Mouse (Mus musculus) CH12.LX (cell line): ENCODE results near the gene Il17ra. TPM values are rescaled to one million over a fixed set of nuclear protein-coding genes. Genes with fewer than 3 reads are reported as not detected.
A peak's percentile ranks its signal among the peaks of the same experiment; 100 is the strongest.

Source experiments
- DNase-seq: peaks from one replicate; pipeline ENCODE4 v3.0.0-alpha.2; 2013; ENCODE audit errors: extremely low read depth
- H3K27ac ChIP-seq: 2 replicates; pipeline ENCODE4 v1.5.1; 2012; ENCODE audit warnings: low read depth, mild to moderate bottlenecking, control low read depth, moderate library complexity; ENCODE audit not compliant: insufficient read depth
- H3K27me3 ChIP-seq: replicated peaks from 2 replicates; pipeline ENCODE3; 2012; ENCODE audit warnings: inconsistent platforms
- H3K36me3 ChIP-seq, 2 experiments: replicated peaks in 1 of 2; 2 replicates each; pipeline versions ENCODE3 to v1.6.1; 2012; ENCODE audit warnings: inconsistent platforms in 1 of 2, low read length in 1 of 2, mild to moderate bottlenecking in 1 of 2, mixed read lengths in 1 of 2, moderate library complexity in 1 of 2; ENCODE audit not compliant: control insufficient read depth in 1 of 2, insufficient read depth in 1 of 2
- H3K4me1 ChIP-seq, 2 experiments: 2 replicates each; pipeline ENCODE4 v1.6.1; 2012; ENCODE audit warnings: inconsistent platforms in 1 of 2, moderate library complexity in 1 of 2; ENCODE audit not compliant: insufficient read depth in 2 of 2, control insufficient read depth in 1 of 2
- H3K4me2 ChIP-seq: 2 replicates; pipeline ENCODE4 v1.6.1; 2012; ENCODE audit warnings: low read depth, mild to moderate bottlenecking, control low read depth; ENCODE audit not compliant: poor library complexity, insufficient read depth, severe bottlenecking
- H3K4me3 ChIP-seq, 3 experiments: fragments of 150-350 bp in 1 of 3; sonication (generic) in 1 of 3; replicated peaks in 1 of 3; 2 replicates each; pipeline versions ENCODE3 to v1.5.1; 2011 to 2012; ENCODE audit warnings: low read depth in 2 of 3, low read length in 2 of 3, mild to moderate bottlenecking in 2 of 3, moderate library complexity in 2 of 3, control low read depth in 1 of 3, improper control_type of control experiment in 1 of 3, inconsistent platforms in 1 of 3, mixed read lengths in 1 of 3; ENCODE audit not compliant: poor library complexity in 1 of 3
- H3K79me2 ChIP-seq: replicated peaks from 2 replicates; pipeline ENCODE4 v1.6.1; 2012; ENCODE audit warnings: mild to moderate bottlenecking, moderate library complexity; ENCODE audit not compliant: control insufficient read depth, poor library complexity, insufficient read depth, severe bottlenecking; ENCODE audit errors: extremely low read depth
- H3K9ac ChIP-seq: 2 replicates; pipeline ENCODE4 v1.6.1; 2012; ENCODE audit warnings: low read depth, mild to moderate bottlenecking, control low read depth, moderate library complexity; ENCODE audit not compliant: insufficient read depth
- H3K9me3 ChIP-seq: replicated peaks from 2 replicates; pipeline ENCODE3; 2012; ENCODE audit warnings: low read length, inconsistent platforms, mixed read lengths
- BHLHE40 ChIP-seq: IDR thresholded peaks from 2 replicates; pipeline ENCODE4 v1.6.1; 2011; ENCODE audit warnings: mild to moderate bottlenecking, low read depth, low read length, improper control_type of control experiment
- CTCF ChIP-seq, 2 experiments: IDR thresholded peaks in 1 of 2; conservative IDR thresholded peaks in 1 of 2; 2 replicates each; pipeline ENCODE4 v1.5.1; 2011 to 2012; ENCODE audit warnings: low read depth in 2 of 2, low read length in 2 of 2, improper control_type of control experiment in 1 of 2, inconsistent platforms in 1 of 2, mild to moderate bottlenecking in 1 of 2, moderate library complexity in 1 of 2
- JUN ChIP-seq: IDR thresholded peaks from 2 replicates; pipeline ENCODE4 v1.6.1; 2011; ENCODE audit warnings: low read depth, mild to moderate bottlenecking, low read length, improper control_type of control experiment, moderate library complexity; ENCODE audit not compliant: insufficient read depth
- MAX ChIP-seq: IDR thresholded peaks from 2 replicates; pipeline ENCODE4 v1.6.1; 2011; ENCODE audit warnings: low read length, improper control_type of control experiment
- MXI1 ChIP-seq: IDR thresholded peaks from 2 replicates; pipeline ENCODE4 v1.6.1; 2011; ENCODE audit warnings: mild to moderate bottlenecking, low read depth, low read length, improper control_type of control experiment
- NRF1 ChIP-seq: IDR thresholded peaks from 2 replicates; pipeline ENCODE4 v1.6.1; 2014; ENCODE audit warnings: low read depth, mild to moderate bottlenecking, inconsistent platforms, low read length, improper control_type of control experiment, moderate library complexity
- RCOR1 ChIP-seq: conservative IDR thresholded peaks from 2 replicates; pipeline ENCODE4 v1.6.1; 2012; ENCODE audit warnings: low read depth, mild to moderate bottlenecking, inconsistent platforms, low read length, improper control_type of control experiment
- SIN3A ChIP-seq: IDR thresholded peaks from 2 replicates; pipeline ENCODE4 v1.6.1; 2012; ENCODE audit warnings: low read length, improper control_type of control experiment, inconsistent platforms
- TCF12 ChIP-seq: IDR thresholded peaks from 2 replicates; pipeline ENCODE4 v1.6.1; 2014; ENCODE audit warnings: low read depth, mild to moderate bottlenecking, inconsistent platforms, low read length, improper control_type of control experiment
- UBTF ChIP-seq: IDR thresholded peaks from 2 replicates; pipeline ENCODE4 v1.6.1; 2012; ENCODE audit warnings: low read depth, mild to moderate bottlenecking, inconsistent platforms, low read length, improper control_type of control experiment, moderate library complexity
- ZKSCAN1 ChIP-seq: IDR thresholded peaks from 2 replicates; pipeline ENCODE4 v1.6.1; 2012; ENCODE audit warnings: low read depth, inconsistent platforms, low read length, improper control_type of control experiment, borderline replicate concordance
- dilution Hi-C: fragments of 300-500 bp; cut with MboI; formaldehyde crosslinking; loops from 2 replicates; pipeline ENCODE4 v1.14.3; 2020; ENCODE audit warnings: low sequenced_read_pairs; ENCODE audit not compliant: extremely low pct_unique_long_range_greater_than_20kb, extremely low pct_ligation_motif_present
- in situ Hi-C: fragments of 300-500 bp; cut with MboI; formaldehyde crosslinking; loops from 3 replicates; pipeline ENCODE4 v1.14.3; 2019; ENCODE audit warnings: low sequenced_read_pairs, low pct_ligation_motif_present, low pct_unique_long_range_greater_than_20kb, mixed read lengths
- polyA plus RNA-seq: library from polyadenylated mRNA; unstranded; fragments of >175 nt; gene quantifications from 2 replicates; pipeline ENCODE4 v1.2.1, GENCODE M21; 2012; ENCODE audit warnings: low read depth; ENCODE audit not compliant: insufficient read length
- total RNA-seq, 2 experiments: library from RNA; depleted of rRNA; stranded (reverse); fragments of 300-350 nt in 1 of 2; fragments of >200 nt in 1 of 2; gene quantifications; 2 replicates each; pipeline ENCODE4 v1.2.3; 2012 to 2014

Il17ra gene
- total and polyA plus RNA-seq, 3 experiments = 13.6 to 23.9 (median 14.0) TPM

DNA sequence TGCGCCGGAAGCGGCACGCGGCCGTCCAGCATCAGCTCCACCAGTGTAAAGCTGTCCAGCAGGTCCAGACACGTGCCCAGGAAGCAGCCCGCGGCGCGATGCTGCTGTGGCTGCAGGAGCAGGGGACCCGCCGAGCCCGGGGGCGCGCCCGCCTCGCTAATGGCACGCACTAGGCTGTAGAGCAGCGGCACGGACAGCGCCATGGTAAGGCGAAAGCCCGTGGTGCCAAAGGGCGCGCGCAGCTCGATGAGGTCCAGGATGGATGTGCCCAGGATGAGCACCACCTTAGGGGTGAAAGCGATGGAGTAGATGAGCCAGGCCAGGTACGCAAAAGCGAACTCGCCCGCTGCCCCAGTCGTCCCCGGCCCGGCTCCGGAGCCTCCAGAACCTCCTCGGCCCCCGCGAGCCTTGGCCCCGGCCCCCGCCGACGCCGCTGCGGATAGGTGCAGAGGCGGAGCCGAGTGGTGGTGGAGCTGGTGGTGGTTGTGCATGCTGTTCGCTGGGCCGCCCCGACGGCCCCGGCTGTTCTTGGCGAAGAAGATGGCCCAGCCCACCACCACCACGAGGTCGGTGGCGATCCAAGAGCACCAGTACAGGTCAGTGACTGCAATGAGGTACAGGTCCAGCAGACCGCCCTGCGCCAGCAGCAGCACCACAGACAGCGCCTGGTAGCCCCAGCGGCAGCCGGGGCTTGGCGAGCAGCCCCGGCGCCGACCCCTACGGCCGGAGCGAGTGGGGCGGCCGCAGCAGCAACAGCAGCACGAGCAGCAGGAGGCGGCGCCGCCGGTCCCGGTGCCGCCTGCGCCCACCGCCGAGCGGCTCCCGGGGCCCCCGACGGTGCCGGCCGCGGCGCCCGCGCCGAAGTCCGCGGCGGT lies 29.7 kb downstream of the Il17ra start:
- Histone ChIP-seq H3K79me2 (no peaks in the 10 kb centered on the region), H3K4me1 (peaks cover 0 to 8% of the 10 kb centered on the region in 2 experiments; a peak in 2 of 4 replicates), H3K9ac (no peak overlapping the region), H3K4me2 (peak overlapping the region; percentile 76), H3K4me3 (peak overlapping the region in 2 of 3 experiments; percentile 13 to 56), H3K9me3 (peaks cover 11% of the 10 kb centered on the region), H3K27me3 (peaks cover 26% of the 10 kb centered on the region), H3K27ac (no peak overlapping the region), H3K36me3 (no peaks in the 10 kb centered on the region)
- TF ChIP-seq TCF12 (no peak), BHLHE40 (no peak), MXI1 (no peak), JUN (no peak), SIN3A (no peak), ZKSCAN1 (no peak)
- no peak for DNase-seq
- in situ Hi-C loops = no loop called here
- dilution Hi-C loops = no loop called here

GRCm38 (mm10) chr6:120493374-120494181 lies 30.5 kb downstream of the Il17ra start, which contains the start of gene Tmem121b:
Tmem121b (minus strand) TSS chr6:120493807.
- peaks cover 11% of the 10 kb centered on the region for H3K9me3 ChIP-seq
- dilution Hi-C loops (no loop called here), in situ Hi-C loops (no loop called here)
- H3K27ac ChIP-seq = no peak within 1 kb of the TSS
- no peaks in the 10 kb centered on the region for H3K79me2 ChIP-seq
- peaks cover 26% of the 10 kb centered on the region for H3K27me3 ChIP-seq
- TF ChIP-seq UBTF (no peak), MAX (no peak)
- no peak within 1 kb of the TSS for H3K9ac ChIP-seq
- peak within 1 kb of the TSS in 2 of 3 experiments; percentile 13 to 56 for H3K4me3 ChIP-seq
- H3K4me1 ChIP-seq = peaks cover 0 to 4% of the 10 kb centered on the region in 2 experiments; a peak in 2 of 4 replicates
- no peaks in the 10 kb centered on the region for H3K36me3 ChIP-seq
- H3K4me2 ChIP-seq = peak within 1 kb of the TSS; percentile 76
- no peak for DNase-seq

DNA sequence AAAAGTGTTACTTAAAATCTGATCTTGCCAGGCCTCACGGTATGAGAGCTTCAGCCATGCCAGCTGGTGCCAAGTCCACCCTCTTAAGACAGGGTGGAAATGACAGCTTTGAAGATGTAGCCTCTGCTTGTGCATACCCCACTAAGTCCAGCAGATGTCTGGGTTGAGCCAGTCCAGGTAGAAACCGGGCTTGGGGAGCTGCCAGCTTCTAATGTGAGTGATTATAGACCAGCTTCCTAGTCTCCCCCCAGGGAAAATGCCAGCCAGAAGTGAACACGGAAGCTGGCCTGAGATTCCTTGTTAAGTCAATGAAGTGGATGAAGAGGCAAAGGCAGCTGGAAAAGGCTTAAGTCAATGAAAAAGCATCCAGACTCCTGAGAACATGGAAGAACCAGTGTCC lies 33.5 kb downstream of the Il17ra start:
- H3K9ac ChIP-seq = no peak overlapping the region
- no peak overlapping the region for H3K4me3 ChIP-seq
- H3K79me2 ChIP-seq = no peaks in the 10 kb centered on the region
- no peak overlapping the region for H3K4me2 ChIP-seq
- H3K4me1 ChIP-seq = no peaks in the 10 kb centered on the region; a peak in 1 of 4 replicates
- TF ChIP-seq NRF1 (no peak), RCOR1 (no peak), CTCF (conservative IDR thresholded peaks at IDR 0.05 in 1 of 2, IDR thresholded peaks at IDR 0.05 in 1 of 2; ENCODE audit: low read depth in 2 of 2, low read length in 2 of 2) (no peak)
- H3K36me3 ChIP-seq = no peaks in the 10 kb centered on the region
- H3K9me3 ChIP-seq = peaks cover 17% of the 10 kb centered on the region
- DNase-seq = no peak
- H3K27me3 ChIP-seq = peaks cover 26% of the 10 kb centered on the region
- H3K27ac ChIP-seq = no peak overlapping the region
- in situ Hi-C loops = no loop called here
- dilution Hi-C loops = no loop called here
